Mouse (Mus musculus) right cerebral cortex, postnatal 4 days (tissue): ENCODE data around the gene 5330417C22Rik.
"Not testable (repeated sequence)": the region's sequence is repeated elsewhere in the genome, so short reads cannot be mapped to it uniquely, and the experiment has no call there.

ENCODE experiments used
- DNase-seq: peaks from one replicate; pipeline ENCODE4 v3.0.0-alpha.2; 2022

The 5330417C22Rik gene

GRCm38 (mm10) chr3:108536517-108537260 is at the start of gene 5330417C22Rik:
Gene 5330417C22Rik (minus strand): TSS chr3:108536536.
- DNase-seq, result peak; percentile 74

- no peak for DNase-seq
Observed at GRCm38 (mm10) chr3:108584580-108584979, 48.2 kb upstream of the 5330417C22Rik start.

GRCm38 (mm10) chr3:108574018-108574417 is 37.7 kb upstream of the 5330417C22Rik start:
- no peak for DNase-seq

GRCm38 (mm10) chr3:108572309-108573010 is 36.1 kb upstream of the 5330417C22Rik start:
- no peak for DNase-seq

GRCm38 (mm10) chr3:108571443-108572294 is 35.3 kb upstream of the 5330417C22Rik start, which contains the start of gene Taf13:
Gene Taf13 (plus strand): TSS chr3:108571698.
- peak; percentile 95 for DNase-seq

GRCm38 (mm10) chr3:108570813-108571212 is 34.5 kb upstream of the 5330417C22Rik start:
- no peak for DNase-seq

GRCm38 (mm10) chr3:108569636-108570035 is 33.3 kb upstream of the 5330417C22Rik start:
- not testable (repeated sequence) for DNase-seq

- DNase-seq, result no peak
Observed at GRCm38 (mm10) chr3:108567990-108568877, 31.9 kb upstream of the 5330417C22Rik start.

- DNase-seq, result peak; percentile 79
Observed at GRCm38 (mm10) chr3:108563309-108563708, 27.0 kb upstream of the 5330417C22Rik start.

GRCm38 (mm10) chr3:108562777-108563271 is 26.5 kb upstream of the 5330417C22Rik start:
- DNase-seq, result peak; percentile 19

- peak; percentile 92 for DNase-seq
Observed at GRCm38 (mm10) chr3:108562133-108562730, 25.9 kb upstream of the 5330417C22Rik start, which contains the start of gene Tmem167b. Gene Tmem167b (minus strand): TSS chr3:108562466.

GRCm38 (mm10) chr3:108557888-108558287 is 21.6 kb upstream of the 5330417C22Rik start:
- DNase-seq, result no peak

- DNase-seq, result peak; percentile 91
Observed at GRCm38 (mm10) chr3:108554587-108555312, 18.4 kb upstream of the 5330417C22Rik start.

GRCm38 (mm10) chr3:108554111-108554561 is 17.8 kb upstream of the 5330417C22Rik start:
- no peak for DNase-seq

- DNase-seq, result no peak
Observed at GRCm38 (mm10) chr3:108542299-108542698, 6.0 kb upstream of the 5330417C22Rik start.

- DNase-seq, result peak; percentile 88
Observed at GRCm38 (mm10) chr3:108537303-108537702, 967 bp upstream of the 5330417C22Rik start.

- no peak for DNase-seq
Observed at GRCm38 (mm10) chr3:108535896-108536516, 330 bp downstream of the 5330417C22Rik start.

- DNase-seq, result no peak
Observed at GRCm38 (mm10) chr3:108533951-108534350, 2.4 kb downstream of the 5330417C22Rik start, which contains the start of gene 1700013F07Rik. Gene 1700013F07Rik (plus strand): TSS chr3:108534150.

- peak; percentile 11 for DNase-seq
Observed at GRCm38 (mm10) chr3:108533114-108533885, 3.0 kb downstream of the 5330417C22Rik start.
